Mouse (Mus musculus) mouse embryonic stem cell (cell line): ENCODE data around the gene Nphp1.

Experiments
- in situ Hi-C, 2 experiments: fragments of 300-500 bp; cut with MboI; formaldehyde crosslinking; loops; 1 replicate in 1 of 2; 3 replicates in 1 of 2; pipeline ENCODE4 v1.14.3; 2019 to 2020; ENCODE audit warnings: low sequenced_read_pairs in 2 of 2, low pct_unique_long_range_greater_than_20kb in 1 of 2, mixed read lengths in 1 of 2; ENCODE audit not compliant: unreplicated experiment in 1 of 2

Gene Nphp1

DNA sequence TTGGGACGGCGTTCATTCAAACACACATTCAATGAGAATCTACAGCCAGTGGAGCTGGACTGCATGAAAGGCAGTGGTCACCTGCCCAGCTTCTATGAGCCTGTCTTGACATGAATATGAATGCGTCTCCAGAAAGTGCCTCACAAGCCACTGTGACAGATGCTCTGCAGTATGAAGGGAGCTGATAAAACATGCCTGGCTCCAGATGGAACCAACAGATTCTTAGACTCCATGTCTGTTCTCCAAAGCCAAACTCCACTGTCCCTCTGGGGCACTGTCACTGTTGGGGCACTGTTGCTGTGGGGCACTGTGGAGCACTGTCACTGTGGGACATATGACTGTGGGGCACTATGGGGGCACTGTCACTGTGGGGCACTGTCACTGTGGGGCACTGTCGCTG lies 34.6 kb downstream of the Nphp1 start:
- in situ Hi-C loops: no loop called here

DNA sequence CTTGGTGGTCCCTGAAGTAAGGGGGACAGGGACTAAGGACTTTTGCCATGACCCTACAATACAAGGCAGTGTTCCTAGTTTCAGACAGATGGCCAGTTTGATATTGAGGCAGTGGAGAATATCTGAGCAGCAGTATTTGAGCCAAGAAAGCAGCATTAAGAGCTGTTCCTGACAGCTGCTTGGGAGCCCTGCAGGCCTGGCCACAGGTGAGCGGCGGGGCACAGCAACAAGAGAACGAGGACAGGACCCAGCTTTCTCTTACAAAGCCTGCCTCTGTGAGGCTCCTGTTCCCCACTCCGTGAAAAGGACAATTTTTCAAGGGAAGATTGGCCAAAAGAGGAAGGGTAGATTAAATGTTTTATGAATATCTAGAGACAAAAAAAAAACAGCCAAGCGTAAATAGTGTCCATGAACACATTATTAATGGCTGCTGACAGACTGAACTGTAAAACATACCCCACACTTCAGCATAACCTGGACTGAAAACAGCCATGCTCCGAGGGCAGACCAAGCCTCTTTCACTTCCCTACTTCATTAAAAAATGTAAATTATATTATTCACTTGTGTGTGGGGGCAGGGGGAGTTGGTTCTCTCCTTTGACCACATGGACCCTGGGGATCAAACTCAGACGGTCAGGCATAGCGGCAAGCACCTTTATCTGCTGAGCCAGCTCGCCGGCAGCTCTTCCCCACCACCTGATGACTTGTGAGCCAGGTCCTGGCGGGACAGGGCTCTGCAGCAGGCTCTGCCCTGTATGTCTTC lies 36.7 kb downstream of the Nphp1 start:
- in situ Hi-C loops: no loop called here

DNA sequence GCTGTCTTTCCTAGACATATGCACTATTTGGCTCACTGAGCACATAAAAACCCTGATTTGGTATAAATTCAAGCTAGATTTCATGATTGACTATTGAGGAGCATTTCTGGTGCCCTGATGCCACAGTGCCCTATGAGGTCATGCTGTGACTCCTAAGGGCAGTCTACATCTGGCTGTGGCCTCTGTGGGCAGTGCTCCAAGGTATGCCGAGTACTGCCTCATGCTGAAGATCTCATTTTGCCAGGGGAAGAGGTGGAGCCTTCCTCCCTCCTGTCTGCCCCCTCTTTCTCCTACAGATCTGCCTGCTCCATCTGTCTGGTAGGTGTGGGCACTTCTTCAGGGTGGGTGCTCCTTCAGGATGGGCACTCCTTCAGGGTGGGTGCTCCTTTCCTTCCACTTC lies 39.3 kb downstream of the Nphp1 start:
- in situ Hi-C loops: no loop called here

DNA sequence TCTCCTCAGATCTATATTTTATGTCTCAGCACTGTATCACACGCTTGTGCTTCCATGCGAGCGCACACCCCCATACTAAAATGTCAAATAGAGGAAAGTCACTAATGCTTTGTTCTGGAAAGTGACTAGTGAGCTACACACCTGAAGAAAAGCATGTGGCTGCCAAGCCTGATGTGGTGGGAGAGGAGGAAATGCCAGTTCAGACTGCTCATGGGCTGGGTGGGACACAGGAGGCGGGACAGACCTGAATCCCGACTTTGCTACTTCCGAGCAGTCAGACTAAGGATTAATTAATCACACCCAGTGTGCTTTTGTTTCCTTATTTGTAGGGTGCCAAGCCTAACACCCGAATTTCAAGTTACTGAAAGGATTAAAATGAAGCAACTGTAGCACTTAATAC lies 40.4 kb downstream of the Nphp1 start:
- in situ Hi-C loops: no loop called here

DNA sequence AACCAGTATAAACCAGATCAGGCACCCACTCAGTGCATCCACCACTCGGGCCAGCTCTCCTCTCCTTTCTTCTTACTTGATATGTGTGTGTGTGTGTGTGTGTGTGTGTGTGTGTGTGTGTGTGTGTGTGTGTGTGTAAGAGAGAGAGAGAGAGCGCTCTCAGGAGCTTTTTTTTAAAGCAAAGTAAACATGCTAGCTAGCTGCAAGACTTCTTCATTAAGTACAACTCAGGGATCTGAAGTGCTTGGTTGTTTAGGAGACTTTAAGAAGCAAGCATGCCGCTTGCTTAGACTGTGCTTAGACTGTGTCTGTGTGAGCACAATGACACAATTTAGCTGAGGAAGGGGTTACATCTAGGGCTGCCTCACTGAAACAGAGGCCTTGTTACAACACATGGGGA lies 46.1 kb downstream of the Nphp1 start:
- in situ Hi-C loops: no loop called here

DNA sequence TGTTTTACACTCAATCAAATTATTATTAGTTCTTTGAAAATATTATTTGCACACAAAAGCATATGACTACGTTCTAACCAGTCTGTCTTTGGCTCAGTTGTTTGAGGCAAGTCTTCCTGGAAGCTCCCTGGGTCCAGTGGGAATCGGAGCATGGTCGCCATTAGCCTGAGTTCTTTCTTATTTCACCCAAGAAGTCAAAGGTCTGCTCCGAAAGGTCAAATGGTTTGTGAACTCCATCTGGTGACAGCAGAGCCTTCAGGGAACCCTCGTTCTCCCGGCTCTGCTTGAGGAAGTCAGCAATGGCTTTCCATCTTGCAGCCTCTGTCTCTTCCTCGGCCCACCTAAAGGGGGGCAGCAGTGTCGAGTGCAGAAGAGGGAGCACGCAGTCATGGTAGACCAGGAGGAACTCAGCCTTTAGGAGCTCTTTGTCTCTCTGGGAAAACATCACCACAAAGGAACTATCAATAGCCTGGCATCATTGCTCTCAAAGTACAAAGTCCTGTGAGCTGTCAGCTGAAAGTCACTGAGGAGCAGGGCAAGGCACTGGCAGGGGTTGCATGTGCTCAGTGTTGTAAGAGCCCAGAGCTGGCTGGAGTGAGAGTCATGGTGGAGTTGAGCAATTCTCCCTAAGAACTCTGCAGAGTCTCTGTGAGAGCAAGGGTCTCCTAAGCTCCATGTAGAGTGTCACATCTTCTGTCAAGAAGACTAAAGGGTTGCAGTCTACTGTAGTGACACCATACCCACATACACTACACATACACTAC lies 47.8 kb downstream of the Nphp1 start:
- in situ Hi-C loops: no loop called here

DNA sequence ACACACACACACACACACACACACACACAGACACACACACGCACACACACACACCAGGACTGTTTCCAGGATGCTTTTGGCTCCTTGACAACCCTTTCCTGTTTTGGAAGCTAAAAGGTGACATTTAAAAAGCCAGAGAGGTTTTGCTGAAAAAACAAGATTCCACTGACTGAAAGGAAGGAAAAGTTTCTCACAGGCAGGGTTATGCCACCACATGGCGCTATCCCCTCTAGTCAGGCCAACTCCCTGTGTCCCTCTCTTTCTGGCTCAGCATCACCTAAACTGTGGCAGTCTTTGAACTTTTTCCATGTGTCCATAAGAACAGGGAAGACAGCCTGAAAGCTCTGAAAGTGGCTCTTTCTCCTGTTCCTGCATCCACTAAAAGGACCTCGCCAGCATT lies 50.8 kb downstream of the Nphp1 start:
- in situ Hi-C loops: no loop called here

DNA sequence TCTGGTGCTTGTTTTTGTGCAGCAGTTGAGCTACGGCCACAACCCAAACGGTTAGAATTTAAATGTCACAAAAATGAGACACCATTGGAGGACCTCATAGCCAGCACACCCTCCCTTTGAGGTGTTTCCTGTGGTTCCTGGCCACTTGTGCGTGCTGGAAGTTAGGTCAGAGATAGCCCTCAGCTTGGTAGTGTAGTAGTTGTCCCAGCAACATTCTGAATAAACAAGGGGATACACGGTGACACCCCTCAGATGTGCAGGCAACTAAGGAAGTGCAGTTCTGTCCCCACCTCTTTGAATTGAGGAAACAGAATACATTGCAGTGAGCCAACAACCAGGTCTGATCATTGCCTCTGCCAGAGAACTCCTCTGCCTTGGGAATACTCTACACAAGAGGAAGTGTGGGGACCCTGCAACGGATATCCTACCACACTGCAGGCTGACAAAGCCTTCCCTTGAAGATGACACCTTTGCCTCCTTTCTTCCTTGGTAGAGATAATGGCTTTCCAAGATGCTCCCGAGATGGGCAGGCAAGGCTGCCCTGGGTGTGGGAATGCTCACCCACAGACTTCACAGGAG lies 52.0 kb downstream of the Nphp1 start:
- in situ Hi-C loops: no loop called here

DNA sequence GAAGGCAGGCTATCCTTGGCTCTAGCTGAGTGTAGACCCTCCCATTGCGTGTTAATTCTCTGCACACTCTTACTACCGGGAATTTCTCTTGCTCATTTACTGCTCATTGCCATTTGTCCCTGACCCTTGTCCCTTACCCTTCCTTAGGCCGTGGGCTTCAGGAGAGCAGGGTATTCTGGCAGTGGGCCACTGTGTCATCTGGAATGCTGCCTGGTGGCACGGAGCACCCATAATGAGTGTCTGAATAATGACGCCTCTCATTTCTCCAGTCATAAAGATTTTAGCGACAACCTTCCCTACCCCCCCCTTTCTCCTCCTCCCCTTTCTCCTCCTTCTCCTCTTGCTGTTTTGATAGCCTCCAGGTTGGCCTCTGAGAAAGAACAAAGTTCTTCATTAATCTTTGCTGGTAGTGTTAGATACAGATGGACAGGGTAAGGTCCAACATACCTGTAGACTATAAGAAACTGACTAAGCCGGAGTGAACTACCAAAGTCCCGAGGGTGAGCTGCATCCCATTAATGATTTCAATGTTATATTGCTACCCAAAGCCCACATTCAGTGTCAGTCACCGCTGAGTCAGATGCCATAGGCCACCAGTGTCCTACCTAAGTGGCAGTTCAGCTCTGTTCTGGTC lies 53.1 kb downstream of the Nphp1 start:
- in situ Hi-C loops: no loop called here

DNA sequence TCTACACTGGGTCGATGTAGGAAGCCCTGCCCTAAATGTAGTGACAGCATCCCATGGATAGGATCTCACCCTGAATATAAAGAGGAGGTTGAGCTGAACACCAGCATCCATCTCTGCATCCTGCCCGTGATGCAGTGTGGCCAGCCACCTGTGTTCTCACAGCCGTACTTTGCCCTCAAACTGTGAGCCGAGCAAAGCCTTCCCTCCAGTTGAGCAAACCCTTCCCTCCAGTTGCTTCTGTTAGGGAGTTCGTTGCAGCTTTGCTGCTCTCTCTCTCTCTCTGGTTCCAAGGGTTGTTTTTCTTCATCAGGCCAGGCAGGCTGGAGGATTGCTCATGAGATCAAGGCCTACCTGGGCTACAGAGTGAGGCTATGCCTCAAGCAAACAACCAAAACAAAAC lies 53.8 kb downstream of the Nphp1 start:
- in situ Hi-C loops: no loop called here

DNA sequence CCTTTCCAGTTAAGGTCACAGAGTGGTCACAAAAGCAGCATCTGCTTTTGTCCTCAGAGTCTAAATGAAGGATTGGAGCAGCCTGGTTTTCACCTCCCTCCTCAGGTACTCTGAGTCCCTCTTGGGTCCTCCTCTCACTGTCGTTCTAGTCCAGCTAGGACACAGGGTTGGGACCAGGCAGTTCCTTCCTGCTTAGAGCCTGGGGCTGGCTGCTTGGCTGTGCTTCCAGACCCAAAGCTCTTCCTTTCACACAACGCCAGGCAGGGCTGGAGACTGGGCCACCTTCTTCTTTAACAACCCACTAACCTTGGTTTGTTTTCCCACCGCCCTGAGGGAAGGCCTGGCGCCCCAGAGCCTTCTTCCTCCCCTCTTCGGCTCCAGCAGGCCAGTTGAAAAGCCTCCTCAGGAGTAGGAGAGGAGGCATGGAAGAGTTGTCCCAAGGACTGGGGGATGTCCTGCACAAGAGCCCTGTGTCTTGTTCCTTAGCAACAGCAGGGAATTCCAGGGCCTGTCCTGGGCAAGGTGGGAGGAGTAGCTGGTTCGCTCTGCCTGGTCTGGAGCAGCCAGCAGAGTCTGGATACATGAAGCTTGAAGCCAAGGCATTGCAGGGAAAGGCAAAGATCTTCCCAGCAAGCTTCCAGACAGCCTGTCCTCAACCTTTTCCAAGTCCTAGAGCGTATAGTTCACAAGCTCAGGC lies 58.2 kb downstream of the Nphp1 start:
- in situ Hi-C loops: no loop called here

DNA sequence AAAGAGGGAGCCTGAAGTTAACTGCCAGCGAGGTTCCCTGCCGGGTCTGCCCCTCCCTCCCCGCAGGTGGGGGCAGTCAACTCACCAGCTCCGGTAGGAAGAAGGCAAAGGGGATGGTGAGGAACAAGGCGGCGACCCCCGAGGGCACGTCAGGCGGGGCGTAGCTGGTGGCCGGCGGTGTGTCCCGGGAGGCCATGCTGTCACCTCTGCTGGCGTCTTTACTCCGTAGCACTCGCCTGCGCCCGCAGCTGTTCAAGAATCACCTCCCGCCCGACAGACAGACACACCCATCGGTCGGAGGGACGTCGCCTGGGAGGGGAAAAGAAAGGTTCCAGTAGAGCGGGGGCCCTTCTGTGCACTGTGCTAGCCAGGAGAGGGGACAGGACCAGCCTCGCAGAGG lies 59.0 kb downstream of the Nphp1 start, which contains the start of gene Mall:
Gene Mall, minus strand, starts transcription at position 262 of the 400 bp plus-strand sequence.
- in situ Hi-C loops: no loop called here

DNA sequence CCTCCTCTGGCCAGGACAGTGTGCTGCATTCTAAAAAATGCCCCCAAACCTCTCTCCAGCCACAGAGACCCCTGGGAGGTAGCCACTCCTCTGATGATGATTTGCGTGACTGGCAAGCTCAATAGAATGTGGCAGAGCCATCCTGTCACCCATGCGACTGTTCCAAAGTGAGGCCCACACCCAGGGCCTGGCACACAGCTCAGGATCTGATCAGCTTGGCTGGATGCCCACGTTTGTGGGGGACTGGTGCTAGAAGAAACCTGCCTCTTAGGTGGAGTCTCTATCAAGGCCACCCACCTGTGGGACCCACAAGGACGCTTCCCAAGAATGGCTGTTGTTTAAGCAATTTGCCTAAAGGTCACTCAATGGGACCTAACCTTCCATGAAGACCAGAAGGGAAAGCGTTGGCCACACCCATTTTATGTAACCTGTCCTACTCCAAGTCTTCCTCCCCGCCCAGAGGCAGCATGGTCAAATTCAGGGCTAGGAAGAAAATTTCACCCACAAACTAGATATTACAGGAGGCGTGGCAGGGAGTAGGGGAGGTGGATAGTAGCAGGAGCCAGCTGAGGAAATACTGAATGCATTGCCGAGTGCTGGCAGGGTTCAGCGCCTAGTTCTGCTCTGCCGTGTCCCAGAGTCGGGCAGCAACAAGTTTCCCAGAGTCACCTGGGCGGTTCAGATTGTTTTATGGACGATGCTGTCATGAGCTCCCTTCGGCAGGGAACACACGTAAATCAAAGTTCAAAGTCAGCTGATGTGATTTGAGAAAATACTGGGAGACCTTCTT lies 59.8 kb downstream of the Nphp1 start:
- in situ Hi-C loops: no loop called here

DNA sequence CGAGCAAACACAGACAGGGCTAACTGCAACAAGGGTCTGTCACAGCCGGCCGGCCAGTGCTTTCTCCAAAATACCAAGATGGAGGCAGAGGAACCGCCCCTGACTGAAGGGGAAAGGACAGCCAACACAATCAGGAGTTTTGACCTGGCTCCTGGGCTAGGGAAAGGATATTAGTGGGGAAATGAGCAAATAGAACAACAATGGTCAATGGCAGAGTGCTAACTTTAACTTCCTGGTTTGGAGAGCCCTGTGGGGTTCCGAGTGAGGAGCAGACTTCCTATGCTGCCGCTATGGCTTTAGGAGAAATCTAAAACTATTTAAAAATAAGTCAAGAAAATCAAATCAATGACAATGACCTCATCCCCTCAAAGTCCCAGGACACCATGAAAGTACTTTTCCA lies 60.6 kb downstream of the Nphp1 start:
- in situ Hi-C loops: no loop called here

DNA sequence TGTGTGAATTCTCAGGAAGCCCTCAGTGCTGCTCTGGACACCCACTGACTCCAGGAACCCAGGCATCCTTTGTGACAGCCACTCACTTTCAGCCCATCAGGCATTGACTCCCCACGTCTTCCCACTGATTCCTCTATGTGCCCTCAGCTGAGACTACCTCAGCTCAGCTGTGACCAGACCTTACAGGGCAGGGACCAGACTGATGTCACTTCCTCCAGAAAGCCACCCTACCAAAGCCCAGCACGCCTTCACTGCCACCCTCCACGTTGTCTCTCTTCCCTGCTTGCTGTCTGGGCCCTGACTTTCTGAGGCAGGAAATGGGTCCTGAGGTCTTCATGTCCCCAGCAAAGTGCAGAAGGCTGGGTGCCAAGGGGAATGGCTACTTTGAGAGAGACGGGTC lies 65.5 kb downstream of the Nphp1 start:
- in situ Hi-C loops: no loop called here

DNA sequence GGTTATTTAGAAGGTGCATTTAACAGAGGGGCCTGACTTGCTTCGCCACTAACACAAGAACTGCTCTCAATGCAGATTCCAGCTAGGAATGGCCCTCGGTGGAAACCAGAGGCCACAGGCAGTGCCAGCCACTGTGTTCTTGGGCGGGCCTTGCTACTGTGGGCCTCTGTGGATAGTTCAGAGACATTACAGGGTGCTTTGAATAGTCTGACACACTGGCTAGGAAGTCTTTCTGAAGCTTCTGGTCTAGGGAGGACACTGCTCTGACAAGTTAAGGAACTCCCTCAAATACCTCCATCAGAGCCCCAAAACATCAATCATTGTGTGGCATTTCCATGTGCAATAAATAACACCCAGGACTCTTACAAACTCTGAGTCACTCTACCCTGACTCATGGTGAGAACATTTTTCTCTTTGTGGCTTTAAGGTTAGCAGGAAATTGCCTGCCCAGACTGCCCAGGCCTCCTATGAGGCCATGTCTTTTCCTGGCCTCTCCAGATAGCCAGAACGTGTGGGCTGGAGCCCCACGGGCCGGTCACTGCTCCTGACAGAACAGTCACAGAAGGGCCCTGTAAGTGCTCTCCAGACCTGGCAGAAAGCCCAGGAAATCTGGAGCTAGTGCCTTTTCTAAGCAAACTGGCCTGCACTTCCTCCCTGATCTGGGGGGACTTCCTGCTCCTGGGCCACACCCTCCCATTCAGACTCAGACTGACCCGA lies 66.4 kb downstream of the Nphp1 start:
- in situ Hi-C loops: no loop called here

DNA sequence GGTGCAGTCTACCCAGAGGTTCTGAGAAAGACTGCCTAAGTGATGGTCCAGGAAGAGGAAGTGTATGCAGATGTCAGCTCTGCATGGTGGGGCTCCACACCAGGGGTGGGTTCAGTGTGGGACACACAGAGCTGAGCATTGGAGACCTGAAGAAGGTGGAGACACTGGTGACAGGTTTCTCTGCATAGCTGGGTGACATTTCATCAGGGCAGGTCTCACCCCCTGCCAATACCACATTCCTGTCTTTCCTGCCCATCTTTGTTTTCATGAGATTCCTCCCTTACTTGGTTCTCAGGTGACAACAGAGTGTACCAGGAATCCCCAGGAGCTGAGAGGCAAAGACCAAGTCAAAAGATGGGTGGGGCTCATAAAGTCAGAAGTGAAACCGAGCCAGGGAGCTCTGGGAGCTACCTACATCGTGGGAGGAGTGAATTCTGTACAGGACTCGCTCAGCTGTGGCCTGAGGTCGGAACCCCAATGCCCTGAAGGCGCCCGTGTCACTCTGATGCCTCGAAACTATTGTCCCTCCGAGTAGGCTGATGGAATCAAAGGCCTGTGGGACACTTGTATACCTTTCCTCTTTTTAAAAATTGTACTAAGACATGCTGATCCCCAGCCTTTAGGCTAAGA lies 69.7 kb downstream of the Nphp1 start:
- in situ Hi-C loops: no loop called here
